Mouse (Mus musculus) lung, adult 18-20 months (tissue): ENCODE measurements around the gene Bpgm.

Experiments
- DNase-seq, 2 experiments: peaks; one replicate each; pipeline ENCODE4 v3.0.0; 2022; ENCODE audit warnings: mixed read lengths in 2 of 2

The Bpgm gene

GRCm38 (mm10) chr6:34475974-34476794, at the start of gene Bpgm:
Gene Bpgm, plus strand, starts transcription at chr6:34476207.
- peak; percentile 99 for DNase-seq

- DNase-seq, result no peak
These were observed 37.0 kb upstream of the Bpgm start for GRCm38 (mm10) chr6:34439006-34439405.

- no peak for DNase-seq
These were observed 34.3 kb upstream of the Bpgm start for GRCm38 (mm10) chr6:34441556-34442257.

GRCm38 (mm10) chr6:34443791-34444190, 32.2 kb upstream of the Bpgm start:
- DNase-seq, result no peak

- peak; percentile 67 to 76 for DNase-seq
These were observed 28.0 kb upstream of the Bpgm start for GRCm38 (mm10) chr6:34447961-34448360.

- no peak for DNase-seq
These were observed 27.3 kb upstream of the Bpgm start for GRCm38 (mm10) chr6:34448696-34449095.

- DNase-seq, result no peak
These were observed 22.8 kb upstream of the Bpgm start for GRCm38 (mm10) chr6:34452963-34453770.

- no peak for DNase-seq
These were observed 16.6 kb upstream of the Bpgm start for GRCm38 (mm10) chr6:34459456-34459855.

- DNase-seq, result no peak
These were observed 15.4 kb upstream of the Bpgm start for GRCm38 (mm10) chr6:34460651-34461050.

- DNase-seq, result no peak
These were observed 12.4 kb upstream of the Bpgm start for GRCm38 (mm10) chr6:34463582-34463981.

- DNase-seq, result no peak
These were observed 4.4 kb upstream of the Bpgm start for GRCm38 (mm10) chr6:34471434-34472110.

GRCm38 (mm10) chr6:34473346-34473745, 2.7 kb upstream of the Bpgm start:
- no peak for DNase-seq

GRCm38 (mm10) chr6:34474031-34474430, 2.0 kb upstream of the Bpgm start:
- DNase-seq, result no peak

GRCm38 (mm10) chr6:34475391-34475790, 616 bp upstream of the Bpgm start:
- DNase-seq, result no peak

- no peak for DNase-seq
These were observed 2.0 kb downstream of the Bpgm start for GRCm38 (mm10) chr6:34478036-34478435.

GRCm38 (mm10) chr6:34478677-34479360, 2.8 kb downstream of the Bpgm start:
- peak in 1 of 2 experiments; percentile 44 for DNase-seq

- no peak for DNase-seq
These were observed 3.5 kb downstream of the Bpgm start for GRCm38 (mm10) chr6:34479531-34479930.

GRCm38 (mm10) chr6:34480749-34481148, 4.7 kb downstream of the Bpgm start:
- DNase-seq, result no peak

GRCm38 (mm10) chr6:34481349-34481748, 5.3 kb downstream of the Bpgm start:
- no peak for DNase-seq

- DNase-seq, result no peak
These were observed 6.8 kb downstream of the Bpgm start for GRCm38 (mm10) chr6:34482842-34483241.

GRCm38 (mm10) chr6:34483390-34483789, 7.4 kb downstream of the Bpgm start:
- DNase-seq, result no peak

- DNase-seq, result no peak
These were observed 7.8 kb downstream of the Bpgm start for GRCm38 (mm10) chr6:34483811-34484210.
